Mouse (Mus musculus) Muller cell, postnatal 12 days (primary cell): Measurements from ENCODE around the gene Scn2b.
A peak's percentile ranks its signal among the peaks of the same experiment; 100 is the strongest.

Source experiments
- DNase-seq: peaks from one replicate; pipeline ENCODE4 v3.0.0-alpha.2; 2015; ENCODE audit errors: inconsistent ontology term

Gene Scn2b

GRCm38 (mm10) chr9:45119954-45120530, 2.5 kb downstream of the Scn2b start:
- no peak for DNase-seq

- DNase-seq, result no peak
Observed at GRCm38 (mm10) chr9:45120567-45120966, 3.0 kb downstream of the Scn2b start.

- DNase-seq, result no peak
Observed at GRCm38 (mm10) chr9:45121001-45121400, 3.4 kb downstream of the Scn2b start.

GRCm38 (mm10) chr9:45121769-45122168, 4.2 kb downstream of the Scn2b start:
- peak; percentile 42 for DNase-seq

- DNase-seq, result no peak
Observed at GRCm38 (mm10) chr9:45122209-45122761, 4.7 kb downstream of the Scn2b start.

- DNase-seq, result no peak
Observed at GRCm38 (mm10) chr9:45125211-45125610, 7.6 kb downstream of the Scn2b start.

- DNase-seq, result no peak
Observed at GRCm38 (mm10) chr9:45126941-45127340, 9.4 kb downstream of the Scn2b start.

GRCm38 (mm10) chr9:45130119-45130518, 12.5 kb downstream of the Scn2b start:
- DNase-seq, result no peak

GRCm38 (mm10) chr9:45133484-45134310, 16.1 kb downstream of the Scn2b start:
- DNase-seq, result peak; percentile 24

GRCm38 (mm10) chr9:45136442-45137169, 19.0 kb downstream of the Scn2b start:
- DNase-seq, result no peak

GRCm38 (mm10) chr9:45138191-45139032, 20.8 kb downstream of the Scn2b start, which contains the start of gene Scn4b:
Gene Scn4b (plus strand): TSS chr9:45138395.
- peak; percentile 51 for DNase-seq

- no peak for DNase-seq
Observed at GRCm38 (mm10) chr9:45139082-45139481, 21.5 kb downstream of the Scn2b start.

- no peak for DNase-seq
Observed at GRCm38 (mm10) chr9:45140945-45141344, 23.4 kb downstream of the Scn2b start.

GRCm38 (mm10) chr9:45142686-45143085, 25.1 kb downstream of the Scn2b start:
- DNase-seq, result no peak

GRCm38 (mm10) chr9:45145533-45146266, 28.1 kb downstream of the Scn2b start:
- no peak for DNase-seq

GRCm38 (mm10) chr9:45146267-45146597, 28.6 kb downstream of the Scn2b start:
- DNase-seq, result peak; percentile 38

- no peak for DNase-seq
Observed at GRCm38 (mm10) chr9:45150933-45151332, 33.4 kb downstream of the Scn2b start.

GRCm38 (mm10) chr9:45153361-45153760, 35.8 kb downstream of the Scn2b start:
- DNase-seq, result no peak

GRCm38 (mm10) chr9:45167903-45168302, 50.3 kb downstream of the Scn2b start:
- no peak for DNase-seq

- no peak for DNase-seq
Observed at GRCm38 (mm10) chr9:45170150-45170549, 52.6 kb downstream of the Scn2b start.
